Mouse (Mus musculus) liver, postnatal 0 days (tissue): ENCODE data around the gene Ncor2. TPM values are rescaled to one million over a fixed set of nuclear protein-coding genes. Genes with fewer than 3 reads are reported as not detected.

Experiments used
- ATAC-seq: fragments of 200-750 bp; cut with Nextera tagmentation; 2 replicates; pipeline ENCODE4 v1.8.0; 2017; ENCODE audit warnings: mild to moderate bottlenecking, moderate library complexity
- DNase-seq: peaks from one replicate; pipeline ENCODE4 v3.0.0-alpha.2; 2016
- H3K27ac ChIP-seq: fragments of 300-500 bp; sonication (generic); 2 replicates; pipeline ENCODE4 v1.5.1; 2014; ENCODE audit warnings: antibody characterized with exemption, moderate library complexity, mild to moderate bottlenecking, low read depth
- H3K27me3 ChIP-seq: fragments of 300-500 bp; sonication (generic); 2 replicates; pipeline ENCODE4 v1.6.1; 2014; ENCODE audit warnings: low read length, control low read depth, mixed read lengths; ENCODE audit not compliant: insufficient read depth
- H3K36me3 ChIP-seq: fragments of 300-500 bp; sonication (generic); replicated peaks from 2 replicates; pipeline ENCODE4 v1.6.1; 2014; ENCODE audit warnings: mild to moderate bottlenecking, control low read depth, low read length, moderate library complexity, mixed read lengths; ENCODE audit not compliant: insufficient read depth
- H3K4me1 ChIP-seq: fragments of 300-500 bp; sonication (generic); 2 replicates; pipeline ENCODE4 v1.6.1; 2014; ENCODE audit warnings: antibody characterized with exemption, mild to moderate bottlenecking, control low read depth; ENCODE audit not compliant: insufficient read depth
- H3K4me2 ChIP-seq: fragments of 300-500 bp; sonication (generic); 2 replicates; pipeline ENCODE4 v1.6.1; 2014; ENCODE audit warnings: low read depth, mild to moderate bottlenecking, low read length, moderate library complexity, mixed read lengths
- H3K4me3 ChIP-seq: fragments of 300-500 bp; sonication (generic); 2 replicates; pipeline ENCODE4 v1.5.1; 2014; ENCODE audit warnings: low read depth, low read length
- H3K9ac ChIP-seq: fragments of 300-500 bp; sonication (generic); replicated peaks from 2 replicates; pipeline ENCODE4 v1.6.1; 2014; ENCODE audit warnings: mild to moderate bottlenecking, moderate library complexity
- H3K9me3 ChIP-seq: fragments of 300-500 bp; sonication (generic); 2 replicates; pipeline ENCODE4 v1.6.1; 2016; ENCODE audit warnings: mild to moderate bottlenecking, control low read depth, low read length, mixed read lengths
- CTCF ChIP-seq: sonication (generic); IDR thresholded peaks from 2 replicates; pipeline ENCODE4 v1.5.1; 2016; ENCODE audit warnings: antibody characterized with exemption, low read depth
- EP300 ChIP-seq: IDR thresholded peaks from 2 replicates; pipeline ENCODE4 v1.6.1; 2016; ENCODE audit warnings: antibody characterized with exemption, low read depth, mild to moderate bottlenecking
- WGBS: fragments of 180-500 bp; shearing (Covaris S2); extraction: QIAGEN DNeasy Blood & Tissue Kit; methylation state at CpG from one replicate; pipeline ENCODE4 v1.1.7; 2014; ENCODE audit not compliant: insufficient replicate concordance; 5-methylcytosine and 5-hydroxymethylcytosine counted together
- polyA plus RNA-seq: library from polyadenylated mRNA; unstranded; fragments of >200 nt; fragmentation: Nextera tagmentation; extraction: Ambion mirVana; gene quantifications from 2 replicates; pipeline ENCODE4 v1.2.1, GENCODE M21; 2015

Ncor2 gene
- polyA plus RNA-seq, 1 experiment from 2014 or later: 3.1 TPM

- Histone ChIP-seq H3K4me1 (peaks cover 2% of the 10 kb centered on the region; the same call in 1 of the 2 replicates), H3K4me2 (no peak overlapping the region), H3K27me3 (no peaks in the 10 kb centered on the region), H3K4me3 (no peak overlapping the region), H3K36me3 (peaks cover 10% of the 10 kb centered on the region; the same call in 1 of the 2 replicates), H3K9ac (no peak overlapping the region), H3K9me3 (no peaks in the 10 kb centered on the region; the same call in 1 of the 2 replicates), H3K27ac (no peak overlapping the region)
- WGBS: 67% methylated on average over 7 of the region's 7 CpGs
- DNase-seq (no peak), ATAC-seq (no peak)
- TF ChIP-seq EP300 (no peak), CTCF (no peak)
These were observed 76.1 kb downstream of the Ncor2 start for GRCm38 (mm10) chr5:125102907-125103306.

- TF ChIP-seq CTCF (no peak), EP300 (no peak)
- no peak overlapping the region for H3K4me2 ChIP-seq
- peaks cover 2% of the 10 kb centered on the region; the same call in 1 of the 2 replicates for H3K4me1 ChIP-seq
- H3K9ac ChIP-seq: no peak overlapping the region
- WGBS: 35% methylated on average over 8 of the region's 8 CpGs
- no peaks in the 10 kb centered on the region; the same call in 1 of the 2 replicates for H3K9me3 ChIP-seq
- DNase-seq (no peak), ATAC-seq (no peak)
- no peaks in the 10 kb centered on the region for H3K27me3 ChIP-seq
- no peak overlapping the region for H3K4me3 ChIP-seq
- H3K36me3 ChIP-seq: peaks cover 13% of the 10 kb centered on the region; the same call in 1 of the 2 replicates
- no peak overlapping the region for H3K27ac ChIP-seq
These were observed 76.7 kb downstream of the Ncor2 start for GRCm38 (mm10) chr5:125102352-125102751.

DNA sequence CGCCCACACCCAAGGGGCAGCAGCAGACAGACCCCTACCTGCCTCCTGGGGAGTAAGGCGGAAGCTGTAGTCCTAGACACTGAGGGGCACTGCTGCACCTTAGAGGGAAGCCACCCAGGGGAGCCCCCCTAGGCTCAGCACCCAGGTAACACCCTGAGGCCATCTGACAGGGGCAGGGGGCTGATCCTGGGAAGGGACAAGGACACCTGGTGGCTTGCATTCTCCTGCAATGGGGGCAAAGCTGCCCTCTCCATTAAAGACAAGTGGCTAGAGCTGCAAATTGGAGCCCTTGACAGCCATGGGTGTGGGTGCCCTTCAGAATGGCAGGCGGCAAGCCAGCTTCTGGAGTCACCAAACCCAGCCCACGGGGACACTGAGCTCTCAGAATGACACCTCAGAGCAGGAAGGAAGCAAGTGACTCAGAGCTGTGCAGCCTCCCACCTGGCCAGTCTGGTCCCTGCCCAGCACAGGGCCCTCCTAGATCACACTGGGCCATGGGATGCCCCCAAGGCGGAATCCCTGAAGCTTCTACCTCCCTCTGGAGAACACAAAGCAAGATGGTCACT is 79.2 kb downstream of the Ncor2 start:
- Histone ChIP-seq H3K4me2 (no peak overlapping the region), H3K4me1 (no peaks in the 10 kb centered on the region), H3K27me3 (no peaks in the 10 kb centered on the region), H3K9me3 (no peaks in the 10 kb centered on the region; the same call in 1 of the 2 replicates), H3K9ac (no peak overlapping the region), H3K27ac (no peak overlapping the region), H3K4me3 (no peak overlapping the region), H3K36me3 (peaks cover 22% of the 10 kb centered on the region)
- no peak for ATAC-seq
- no peak for DNase-seq
- WGBS: 78% methylated on average over 5 of the region's 5 CpGs
- TF ChIP-seq CTCF (no peak), EP300 (no peak)

- WGBS: 82% methylated on average over 9 of the region's 9 CpGs
- no peak for ATAC-seq
- Histone ChIP-seq H3K9me3 (no peaks in the 10 kb centered on the region; the same call in 1 of the 2 replicates), H3K27me3 (no peaks in the 10 kb centered on the region), H3K9ac (no peak overlapping the region), H3K27ac (no peak overlapping the region), H3K4me3 (no peak overlapping the region), H3K4me1 (no peaks in the 10 kb centered on the region), H3K36me3 (peaks cover 22% of the 10 kb centered on the region), H3K4me2 (no peak overlapping the region)
- TF ChIP-seq CTCF (no peak), EP300 (no peak)
- DNase-seq: no peak
These were observed 80.3 kb downstream of the Ncor2 start for GRCm38 (mm10) chr5:125098692-125099091.

DNA sequence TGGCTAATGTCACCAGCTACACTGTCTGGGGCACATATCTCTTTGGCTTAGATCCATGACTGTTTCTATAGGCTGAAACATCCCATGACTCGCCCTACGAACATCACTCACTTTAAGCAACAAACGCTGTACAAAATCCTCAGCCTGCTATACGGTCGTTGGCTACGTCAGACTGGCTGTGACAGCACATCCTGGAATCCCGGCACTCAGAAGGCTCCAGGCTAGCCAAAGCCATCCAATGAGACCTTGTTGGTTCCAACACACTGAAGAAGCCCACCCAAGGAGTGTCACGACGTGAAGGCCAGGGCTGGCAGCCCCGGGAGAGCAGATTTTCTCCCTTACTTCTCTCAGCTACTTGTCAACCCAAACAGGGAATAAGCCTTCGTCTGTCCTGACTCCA is 82.7 kb downstream of the Ncor2 start:
- H3K27ac ChIP-seq: no peak overlapping the region
- H3K4me3 ChIP-seq: no peak overlapping the region
- no peak for ATAC-seq
- H3K9ac ChIP-seq: no peak overlapping the region
- no peaks in the 10 kb centered on the region for H3K27me3 ChIP-seq
- H3K9me3 ChIP-seq: no peaks in the 10 kb centered on the region; the same call in 1 of the 2 replicates
- peaks cover 18% of the 10 kb centered on the region for H3K36me3 ChIP-seq
- WGBS: 84% methylated on average over 11 of the region's 11 CpGs
- no peaks in the 10 kb centered on the region for H3K4me1 ChIP-seq
- no peak overlapping the region for H3K4me2 ChIP-seq
- no peak for DNase-seq
- TF ChIP-seq EP300 (no peak), CTCF (no peak)

GRCm38 (mm10) chr5:125095525-125096175 is 83.4 kb downstream of the Ncor2 start:
- Histone ChIP-seq H3K27me3 (no peaks in the 10 kb centered on the region), H3K36me3 (peaks cover 23% of the 10 kb centered on the region), H3K4me2 (no peak overlapping the region), H3K9ac (no peak overlapping the region), H3K4me3 (no peak overlapping the region), H3K27ac (no peak overlapping the region), H3K9me3 (no peaks in the 10 kb centered on the region), H3K4me1 (no peaks in the 10 kb centered on the region)
- TF ChIP-seq EP300 (no peak), CTCF (no peak)
- no peak for DNase-seq
- ATAC-seq: no peak
- WGBS: 82% methylated on average over 14 of the region's 14 CpGs
